Mouse (Mus musculus) kidney, postnatal 36 days (tissue): Measurements from ENCODE around the gene Lpgat1.

Experiments
- DNase-seq, 2 experiments: peaks; one replicate each; pipeline ENCODE4 v3.0.0; 2021 to 2022; ENCODE audit warnings: mixed read lengths in 2 of 2

Lpgat1 gene

GRCm38 (mm10) chr1:191717601-191718498 is at the start of gene Lpgat1:
Lpgat1 (plus strand) TSS chr1:191717834.
- DNase-seq: peak; percentile 92 to 94

- no peak for DNase-seq
These were observed 49.6 kb upstream of the Lpgat1 start for GRCm38 (mm10) chr1:191668030-191668429.

- no peak for DNase-seq
These were observed 43.6 kb upstream of the Lpgat1 start for GRCm38 (mm10) chr1:191674071-191674470.

- no peak for DNase-seq
These were observed 36.0 kb upstream of the Lpgat1 start for GRCm38 (mm10) chr1:191681633-191682032.

- no peak for DNase-seq
These were observed 30.1 kb upstream of the Lpgat1 start for GRCm38 (mm10) chr1:191687531-191687930.

- peak; percentile 69 to 78 for DNase-seq
These were observed 24.4 kb upstream of the Lpgat1 start for GRCm38 (mm10) chr1:191693231-191693630.

- no peak for DNase-seq
These were observed 19.3 kb upstream of the Lpgat1 start for GRCm38 (mm10) chr1:191698253-191698795.

- no peak for DNase-seq
These were observed 13.1 kb upstream of the Lpgat1 start for GRCm38 (mm10) chr1:191704535-191704934.

- no peak for DNase-seq
These were observed 11.0 kb upstream of the Lpgat1 start for GRCm38 (mm10) chr1:191706541-191707078.

GRCm38 (mm10) chr1:191709811-191710210 is 7.8 kb upstream of the Lpgat1 start:
- DNase-seq: no peak

- DNase-seq: no peak
These were observed 5.3 kb upstream of the Lpgat1 start for GRCm38 (mm10) chr1:191712224-191712838.

- DNase-seq: peak; percentile 40 to 52
These were observed 3.8 kb upstream of the Lpgat1 start for GRCm38 (mm10) chr1:191713813-191714212.

GRCm38 (mm10) chr1:191715150-191715549 is 2.5 kb upstream of the Lpgat1 start:
- no peak for DNase-seq

GRCm38 (mm10) chr1:191717141-191717540 is 493 bp upstream of the Lpgat1 start:
- no peak for DNase-seq

GRCm38 (mm10) chr1:191718522-191719281 is 1.1 kb downstream of the Lpgat1 start:
- DNase-seq: peak; percentile 70 to 80

- DNase-seq: no peak
These were observed 1.7 kb downstream of the Lpgat1 start for GRCm38 (mm10) chr1:191719326-191719725.

GRCm38 (mm10) chr1:191720419-191720818 is 2.8 kb downstream of the Lpgat1 start:
- no peak for DNase-seq

GRCm38 (mm10) chr1:191722706-191723105 is 5.1 kb downstream of the Lpgat1 start:
- DNase-seq: peak in 1 of 2 experiments; percentile 19

- no peak for DNase-seq
These were observed 6.0 kb downstream of the Lpgat1 start for GRCm38 (mm10) chr1:191723675-191724074.

- no peak for DNase-seq
These were observed 6.9 kb downstream of the Lpgat1 start for GRCm38 (mm10) chr1:191724385-191725061.

GRCm38 (mm10) chr1:191732623-191733022 is 15.0 kb downstream of the Lpgat1 start:
- no peak for DNase-seq

- no peak for DNase-seq
These were observed 16.2 kb downstream of the Lpgat1 start for GRCm38 (mm10) chr1:191733822-191734221.
